Mouse (Mus musculus): ENCODE measurements around the gene Mrps6. TPM values are rescaled to one million over a fixed set of nuclear protein-coding genes. Genes with fewer than 3 reads are reported as not detected.

Mrps6 gene
- polyA plus RNA-seq, 1 experiment from 2014 or later: 95.4 TPM

DNA sequence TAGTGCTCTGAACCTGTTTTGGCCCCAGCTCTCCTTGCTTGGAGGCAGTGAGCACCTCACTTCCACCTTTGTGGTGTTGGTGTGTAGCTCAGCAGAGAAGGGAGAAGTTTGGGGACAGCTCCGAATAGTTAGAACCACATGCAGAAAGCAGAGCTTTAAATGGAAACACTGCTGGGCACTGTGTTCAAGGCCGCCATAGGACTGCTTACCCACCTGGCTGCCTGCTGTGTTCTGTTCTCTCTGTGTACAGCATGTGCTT is 46.2 kb downstream of the Mrps6 start:
- no peak overlapping the region for H3K4me3 ChIP-seq (ENCODE audit: low read depth, low read length)
- WGBS: 90% methylated on average over 2 of the region's 2 CpGs
- H3K27ac ChIP-seq (ENCODE audit: low read length): no peak overlapping the region
- 0 out of 2 replicates have a peak, but pooled peaks cover 3% of the 10 kb centered on the region for H3K4me1 ChIP-seq (ENCODE audit: control insufficient read depth, insufficient read depth, low read length)
- no peak overlapping the region for H3K9ac ChIP-seq (replicated peaks; ENCODE audit: low read depth, low read length)
- no peak for ATAC-seq (ENCODE audit: insufficient number of reproducible peaks, insufficient read depth, low FRiP score, low read depth)
- no peak overlapping the region for H3K4me2 ChIP-seq (replicated peaks; ENCODE audit: low read depth, low read length)
- H3K27me3 ChIP-seq (ENCODE audit: control insufficient read depth, insufficient read depth, low read length): no peaks in the 10 kb centered on the region
- H3K9me3 ChIP-seq (ENCODE audit: control insufficient read depth, low read depth, low read length): no peaks in the 10 kb centered on the region
- H3K36me3 ChIP-seq (ENCODE audit: control insufficient read depth, insufficient read depth, low read length): no peaks in the 10 kb centered on the region; the same call in none of the 2 replicates

DNA sequence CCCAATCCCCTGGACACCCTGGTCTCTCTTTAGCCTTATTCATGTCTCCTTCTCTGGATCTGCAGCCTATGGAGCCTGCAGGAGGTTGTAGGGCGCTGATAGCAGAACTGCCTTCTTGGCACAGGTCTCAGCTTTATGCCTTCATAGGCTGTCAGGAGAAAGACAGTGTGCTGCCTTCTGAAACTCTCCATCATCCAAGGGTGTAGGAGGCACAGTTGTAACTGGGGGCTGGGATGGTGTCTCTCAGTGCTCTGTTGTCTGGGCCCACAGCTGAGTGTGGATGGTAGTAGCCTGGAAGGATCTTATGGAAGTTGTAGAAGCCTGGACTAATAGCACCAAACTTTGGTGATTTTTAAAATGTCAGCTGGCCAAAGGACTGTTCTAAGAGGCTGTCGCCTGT is 46.9 kb downstream of the Mrps6 start:
- H3K4me2 ChIP-seq (replicated peaks; ENCODE audit: low read depth, low read length): no peak overlapping the region
- H3K27me3 ChIP-seq (ENCODE audit: control insufficient read depth, insufficient read depth, low read length): no peaks in the 10 kb centered on the region
- H3K27ac ChIP-seq (ENCODE audit: low read length): no peak overlapping the region
- no peak overlapping the region for H3K9ac ChIP-seq (replicated peaks; ENCODE audit: low read depth, low read length)
- 95% methylated on average over 2 of the region's 2 CpGs for WGBS
- H3K9me3 ChIP-seq (ENCODE audit: control insufficient read depth, low read depth, low read length): no peaks in the 10 kb centered on the region
- no peak for ATAC-seq (ENCODE audit: insufficient number of reproducible peaks, insufficient read depth, low FRiP score, low read depth)
- H3K36me3 ChIP-seq (ENCODE audit: control insufficient read depth, insufficient read depth, low read length): no peaks in the 10 kb centered on the region; the same call in none of the 2 replicates
- H3K4me3 ChIP-seq (ENCODE audit: low read depth, low read length): no peak overlapping the region
- 0 out of 2 replicates have a peak, but pooled peaks cover 1% of the 10 kb centered on the region for H3K4me1 ChIP-seq (ENCODE audit: control insufficient read depth, insufficient read depth, low read length)

- ATAC-seq (ENCODE audit: insufficient number of reproducible peaks, insufficient read depth, low FRiP score, low read depth): no peak
- Histone ChIP-seq H3K27me3 (ENCODE audit: control insufficient read depth, insufficient read depth, low read length) (no peaks in the 10 kb centered on the region), H3K4me3 (ENCODE audit: low read depth, low read length) (no peak overlapping the region), H3K9ac (replicated peaks; ENCODE audit: low read depth, low read length) (no peak overlapping the region), H3K36me3 (ENCODE audit: control insufficient read depth, insufficient read depth, low read length) (no peaks in the 10 kb centered on the region; the same call in 1 of the 2 replicates), H3K4me2 (replicated peaks; ENCODE audit: low read depth, low read length) (no peak overlapping the region), H3K4me1 (ENCODE audit: control insufficient read depth, insufficient read depth, low read length) (no peaks in the 10 kb centered on the region), H3K9me3 (ENCODE audit: control insufficient read depth, low read depth, low read length) (no peaks in the 10 kb centered on the region), H3K27ac (ENCODE audit: low read length) (no peak overlapping the region)
- WGBS: 71% methylated on average over 3 of the region's 3 CpGs
Observed at GRCm38 (mm10) chr16:92105631-92106030, 47.6 kb downstream of the Mrps6 start.

DNA sequence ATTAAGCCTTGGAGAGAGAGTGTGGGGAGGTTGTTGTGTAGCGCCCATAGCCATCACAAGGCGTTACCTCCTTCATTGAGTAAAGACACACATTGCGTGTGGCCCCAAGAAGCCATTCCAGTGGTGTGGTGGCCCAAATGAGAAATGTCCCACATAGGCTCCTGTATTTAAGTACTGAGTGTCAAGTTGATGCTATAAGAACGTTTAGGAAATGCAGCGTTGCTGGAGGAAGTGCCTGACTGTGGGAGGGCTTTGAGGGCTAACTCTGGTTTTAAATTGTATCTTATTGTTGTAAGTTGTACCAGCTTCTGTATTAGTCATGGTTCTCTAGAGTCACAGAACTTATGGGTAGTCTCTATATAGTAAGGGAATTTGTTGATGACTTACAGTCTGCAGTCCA is 49.3 kb downstream of the Mrps6 start:
- Histone ChIP-seq H3K27ac (ENCODE audit: low read length) (no peak overlapping the region), H3K9ac (replicated peaks; ENCODE audit: low read depth, low read length) (no peak overlapping the region), H3K4me1 (ENCODE audit: control insufficient read depth, insufficient read depth, low read length) (no peaks in the 10 kb centered on the region), H3K4me2 (replicated peaks; ENCODE audit: low read depth, low read length) (no peak overlapping the region), H3K36me3 (ENCODE audit: control insufficient read depth, insufficient read depth, low read length) (no peaks in the 10 kb centered on the region; the same call in 1 of the 2 replicates), H3K9me3 (ENCODE audit: control insufficient read depth, low read depth, low read length) (no peaks in the 10 kb centered on the region), H3K27me3 (ENCODE audit: control insufficient read depth, insufficient read depth, low read length) (no peaks in the 10 kb centered on the region), H3K4me3 (ENCODE audit: low read depth, low read length) (no peak overlapping the region)
- 89% methylated on average over 5 of the region's 5 CpGs for WGBS
- no peak for ATAC-seq (ENCODE audit: insufficient number of reproducible peaks, insufficient read depth, low FRiP score, low read depth)

DNA sequence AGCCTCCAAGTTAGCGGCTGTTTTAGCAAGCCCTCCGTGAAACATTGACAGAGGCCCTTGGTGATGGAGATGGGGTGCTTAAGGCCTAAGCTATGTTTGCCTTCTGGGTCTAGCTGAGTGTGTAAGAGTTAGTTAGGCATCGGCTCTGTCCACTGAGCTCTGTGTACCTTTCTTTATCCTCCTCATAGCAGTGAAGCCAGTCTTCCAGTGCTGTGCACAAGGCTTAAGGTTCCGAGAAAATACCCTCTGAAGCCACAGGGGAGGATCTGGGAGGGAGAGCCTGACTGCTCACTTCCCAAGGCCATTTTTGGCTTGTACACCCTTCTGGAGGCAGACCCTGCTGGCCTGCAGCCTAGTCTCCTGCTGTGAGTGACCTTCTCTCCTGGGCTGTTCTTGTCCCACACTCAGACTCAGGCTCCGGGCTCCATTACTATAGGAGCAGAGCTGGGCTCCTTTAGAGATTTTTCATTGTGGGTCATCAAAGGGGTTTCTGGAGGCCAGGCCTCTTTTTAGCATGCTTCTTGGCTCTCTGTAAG is 56.7 kb downstream of the Mrps6 start:
- no peaks in the 10 kb centered on the region for H3K9me3 ChIP-seq (ENCODE audit: control insufficient read depth, low read depth, low read length)
- H3K27me3 ChIP-seq (ENCODE audit: control insufficient read depth, insufficient read depth, low read length): no peaks in the 10 kb centered on the region
- no peak for ATAC-seq (ENCODE audit: insufficient number of reproducible peaks, insufficient read depth, low FRiP score, low read depth)
- H3K4me3 ChIP-seq (ENCODE audit: low read depth, low read length): no peak overlapping the region
- no peak overlapping the region for H3K4me2 ChIP-seq (replicated peaks; ENCODE audit: low read depth, low read length)
- H3K4me1 ChIP-seq (ENCODE audit: control insufficient read depth, insufficient read depth, low read length): peaks cover 3% of the 10 kb centered on the region; the same call in 1 of the 2 replicates
- H3K9ac ChIP-seq (replicated peaks; ENCODE audit: low read depth, low read length): no peak overlapping the region
- no peaks in the 10 kb centered on the region for H3K36me3 ChIP-seq (ENCODE audit: control insufficient read depth, insufficient read depth, low read length)
- H3K27ac ChIP-seq (ENCODE audit: low read length): no peak overlapping the region
- WGBS: 71% methylated on average over 5 of the region's 5 CpGs

GRCm38 (mm10) chr16:92115611-92116421 is 57.7 kb downstream of the Mrps6 start:
- Histone ChIP-seq H3K27me3 (ENCODE audit: control insufficient read depth, insufficient read depth, low read length) (no peaks in the 10 kb centered on the region), H3K4me1 (ENCODE audit: control insufficient read depth, insufficient read depth, low read length) (peaks cover 3% of the 10 kb centered on the region; the same call in 1 of the 2 replicates), H3K27ac (ENCODE audit: low read length) (no peak overlapping the region), H3K36me3 (ENCODE audit: control insufficient read depth, insufficient read depth, low read length) (no peaks in the 10 kb centered on the region), H3K9me3 (ENCODE audit: control insufficient read depth, low read depth, low read length) (no peaks in the 10 kb centered on the region), H3K4me3 (ENCODE audit: low read depth, low read length) (no peak overlapping the region), H3K9ac (replicated peaks; ENCODE audit: low read depth, low read length) (no peak overlapping the region), H3K4me2 (replicated peaks; ENCODE audit: low read depth, low read length) (no peak overlapping the region)
- WGBS: 27% methylated on average over 20 of the region's 20 CpGs
- peak; percentile 50; the same call in 1 of the 2 replicates for ATAC-seq (ENCODE audit: insufficient number of reproducible peaks, insufficient read depth, low FRiP score, low read depth)

DNA sequence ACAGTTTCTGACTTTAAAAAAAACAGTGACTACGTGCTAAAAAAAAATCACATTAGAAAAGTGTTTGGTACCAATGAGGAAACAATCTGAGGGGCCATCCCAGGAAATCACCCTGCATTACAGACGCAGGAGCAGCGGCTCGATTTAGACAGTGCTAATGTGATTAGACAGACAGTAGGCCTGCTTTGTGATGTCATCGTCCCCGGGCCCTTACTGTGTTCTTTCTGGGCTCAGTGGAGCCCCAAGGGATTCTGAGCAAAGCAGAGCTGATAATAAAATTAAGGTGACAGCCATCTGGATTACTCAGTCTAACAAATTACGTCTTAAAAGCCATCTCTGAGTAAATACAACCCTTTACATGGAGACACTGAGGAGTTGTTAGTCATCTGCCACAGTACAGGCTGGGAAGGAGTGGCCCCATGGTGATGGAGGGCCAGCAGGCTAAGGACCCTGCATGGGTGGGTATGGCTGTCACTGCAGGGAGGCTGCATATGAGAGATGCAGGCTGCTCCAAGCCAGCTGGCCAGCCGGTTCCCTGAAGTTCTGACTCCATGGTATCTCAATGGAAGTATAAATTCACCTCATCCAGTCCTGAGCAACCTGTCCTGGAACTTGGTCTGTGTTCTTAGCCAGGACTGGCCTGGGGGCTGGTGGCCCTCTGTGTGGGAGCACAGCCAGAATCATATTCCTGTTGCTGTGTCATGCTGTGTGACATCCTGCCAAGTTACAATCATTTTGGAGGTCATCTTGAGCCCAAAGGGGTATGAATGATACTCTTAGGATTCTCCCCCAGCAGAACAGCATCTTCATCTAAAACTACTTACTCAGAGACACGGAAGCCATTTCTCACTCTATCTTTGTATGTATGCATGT is 59.5 kb downstream of the Mrps6 start:
- H3K9me3 ChIP-seq (ENCODE audit: control insufficient read depth, low read depth, low read length): no peaks in the 10 kb centered on the region
- peaks cover 3% of the 10 kb centered on the region; the same call in 1 of the 2 replicates for H3K4me1 ChIP-seq (ENCODE audit: control insufficient read depth, insufficient read depth, low read length)
- no peak overlapping the region for H3K4me2 ChIP-seq (replicated peaks; ENCODE audit: low read depth, low read length)
- ATAC-seq (ENCODE audit: insufficient number of reproducible peaks, insufficient read depth, low FRiP score, low read depth): no peak; the same call in 1 of the 2 replicates
- H3K36me3 ChIP-seq (ENCODE audit: control insufficient read depth, insufficient read depth, low read length): no peaks in the 10 kb centered on the region
- no peaks in the 10 kb centered on the region for H3K27me3 ChIP-seq (ENCODE audit: control insufficient read depth, insufficient read depth, low read length)
- no peak overlapping the region for H3K4me3 ChIP-seq (ENCODE audit: low read depth, low read length)
- 64% methylated on average over 9 of the region's 9 CpGs for WGBS
- H3K27ac ChIP-seq (ENCODE audit: low read length): no peak overlapping the region
- no peak overlapping the region for H3K9ac ChIP-seq (replicated peaks; ENCODE audit: low read depth, low read length)

- ATAC-seq (ENCODE audit: insufficient number of reproducible peaks, insufficient read depth, low FRiP score, low read depth): no peak
Observed at GRCm38 (mm10) chr16:92119013-92119515, 61.0 kb downstream of the Mrps6 start.

More at GRCm38 (mm10) chr16:92119013-92119515, 61.0 kb downstream of the Mrps6 start:
- no peak overlapping the region for H3K4me2 ChIP-seq (replicated peaks; ENCODE audit: low read depth, low read length)
- H3K4me3 ChIP-seq (ENCODE audit: low read depth, low read length): no peak overlapping the region
- H3K9ac ChIP-seq (replicated peaks; ENCODE audit: low read depth, low read length): no peak overlapping the region
- no peaks in the 10 kb centered on the region for H3K27me3 ChIP-seq (ENCODE audit: control insufficient read depth, insufficient read depth, low read length)
- peaks cover 3% of the 10 kb centered on the region; the same call in 1 of the 2 replicates for H3K4me1 ChIP-seq (ENCODE audit: control insufficient read depth, insufficient read depth, low read length)
- no peaks in the 10 kb centered on the region for H3K9me3 ChIP-seq (ENCODE audit: control insufficient read depth, low read depth, low read length)
- H3K36me3 ChIP-seq (ENCODE audit: control insufficient read depth, insufficient read depth, low read length): no peaks in the 10 kb centered on the region
- 62% methylated on average over 13 of the region's 13 CpGs for WGBS
- H3K27ac ChIP-seq (ENCODE audit: low read length): no peak overlapping the region
